ENCODE assay signal across 16 mouse cellular contexts in genomic region chr15:79694512-79694911, GRCm38 (mm10). TPM values are rescaled to one million over a fixed set of nuclear protein-coding genes. Genes with fewer than 3 reads are reported as not detected.
DNase-seq lines count a peak whose midpoint lies in the region; ATAC-seq lines count a peak whose summit lies in the region.
"Had no signal": no experiment of that assay in that cellular context is flagged by ENCODE, and none has a peak within 500 bp of the region (broad histone marks: within the 10 kb centered on the region; RNA-seq: fewer than 3 reads in every experiment).

No protein-coding gene starts in this region.

- H3K27me3 ChIP-seq in heart, embryonic 11.5 days (ENCODE audit: control insufficient read depth, insufficient read depth, low read length), result no peaks in the 10 kb centered on the region
- no peaks in the 10 kb centered on the region for H3K27me3 ChIP-seq in liver, embryonic 15.5 days
- H3K27me3 ChIP-seq in midbrain, embryonic 15.5 days (replicated peaks), result no peaks in the 10 kb centered on the region
- no peaks in the 10 kb centered on the region for H3K27me3 ChIP-seq in kidney, embryonic 15.5 days
- H3K27me3 ChIP-seq: embryonic facial prominence, embryonic 13.5 days; intestine, embryonic 15.5 days; midbrain, embryonic 13.5 days had no signal

- peak overlapping the region; percentile 44 for H3K4me2 ChIP-seq in heart, embryonic 11.5 days
- H3K4me2 ChIP-seq in liver, embryonic 15.5 days, result peak overlapping the region; percentile 92
- H3K4me2 ChIP-seq in midbrain, embryonic 15.5 days, result no peak overlapping the region
- no peak overlapping the region for H3K4me2 ChIP-seq in kidney, embryonic 15.5 days
- H3K4me2 ChIP-seq: embryonic facial prominence, embryonic 13.5 days; intestine, embryonic 15.5 days had no signal

- H3K36me3 ChIP-seq in heart, embryonic 11.5 days (ENCODE audit: control insufficient read depth, insufficient read depth, low read length), result 0 out of 2 replicates have a peak, but pooled peaks cover 3% of the 10 kb centered on the region
- peaks cover 35% of the 10 kb centered on the region for H3K36me3 ChIP-seq in liver, embryonic 15.5 days (replicated peaks)
- H3K36me3 ChIP-seq in midbrain, embryonic 15.5 days (replicated peaks), result no peaks in the 10 kb centered on the region; the same call in 1 of the 2 replicates
- peaks cover 20% of the 10 kb centered on the region; the same call in 1 of the 2 replicates for H3K36me3 ChIP-seq in kidney, embryonic 15.5 days
- H3K36me3 ChIP-seq: intestine, embryonic 15.5 days had no signal

- H3K9me3 ChIP-seq in heart, embryonic 11.5 days (replicated peaks; ENCODE audit: control insufficient read depth, low read length), result no peaks in the 10 kb centered on the region
- H3K9me3 ChIP-seq in liver, embryonic 15.5 days (replicated peaks), result no peaks in the 10 kb centered on the region
- no peaks in the 10 kb centered on the region for H3K9me3 ChIP-seq in midbrain, embryonic 15.5 days
- H3K9me3 ChIP-seq in kidney, embryonic 15.5 days (replicated peaks), result no peaks in the 10 kb centered on the region
- H3K9me3 ChIP-seq: embryonic facial prominence, embryonic 13.5 days; intestine, embryonic 15.5 days; midbrain, embryonic 13.5 days had no signal

- H3K4me3 ChIP-seq in heart, embryonic 11.5 days (ENCODE audit: low read depth, low read length), result 0 out of 2 replicates have a peak overlapping the region, but pooled peaks have one; percentile 0
- peak overlapping the region; percentile 96 for H3K4me3 ChIP-seq in liver, embryonic 15.5 days (replicated peaks)
- no peak overlapping the region for H3K4me3 ChIP-seq in midbrain, embryonic 15.5 days
- no peak overlapping the region for H3K4me3 ChIP-seq in kidney, embryonic 15.5 days (replicated peaks)
- H3K4me3 ChIP-seq: embryonic facial prominence, embryonic 13.5 days; intestine, embryonic 15.5 days; midbrain, embryonic 13.5 days had no signal

- no peak for DNase-seq in heart, adult 9 months (ENCODE audit: low spot score in 2 of 2)
- DNase-seq in 416B (ENCODE audit: low read depth), result peak; percentile 96
- DNase-seq in layer of hippocampus, adult 9-11 months, result no peak
- DNase-seq: cerebellum, adult 9-11 months; gastrocnemius, postnatal 14 days; heart, postnatal 4 days; kidney, postnatal 36 days had no signal

- 74% methylated on average over 4 of the region's 4 CpGs for WGBS in heart, embryonic 11.5 days (ENCODE audit: insufficient replicate concordance)
- WGBS in liver, embryonic 15.5 days (ENCODE audit: insufficient replicate concordance), result 10% methylated on average over 4 of the region's 4 CpGs
- 91% methylated on average over 4 of the region's 4 CpGs for WGBS in midbrain, embryonic 15.5 days
- WGBS in kidney, embryonic 15.5 days, result 90% methylated on average over 4 of the region's 4 CpGs

- H3K27ac ChIP-seq in heart, embryonic 11.5 days (ENCODE audit: low read depth, low read length), result peak overlapping the region; percentile 30; the same call in 1 of the 2 replicates
- H3K27ac ChIP-seq in liver, embryonic 15.5 days (replicated peaks), result peak overlapping the region; percentile 95
- H3K27ac ChIP-seq in midbrain, embryonic 15.5 days, result no peak overlapping the region
- no peak overlapping the region for H3K27ac ChIP-seq in kidney, embryonic 15.5 days
- H3K27ac ChIP-seq: embryonic facial prominence, embryonic 13.5 days; intestine, embryonic 15.5 days; midbrain, embryonic 13.5 days had no signal

- peaks cover 28% of the 10 kb centered on the region; the same call in 1 of the 2 replicates for H3K4me1 ChIP-seq in heart, embryonic 11.5 days (ENCODE audit: control insufficient read depth, insufficient read depth, low read length)
- H3K4me1 ChIP-seq in liver, embryonic 15.5 days (replicated peaks), result peaks cover 76% of the 10 kb centered on the region
- H3K4me1 ChIP-seq in midbrain, embryonic 15.5 days, result peaks cover 31% of the 10 kb centered on the region
- peaks cover 50% of the 10 kb centered on the region for H3K4me1 ChIP-seq in kidney, embryonic 15.5 days

- no peak overlapping the region; the same call in 1 of the 2 replicates for H3K9ac ChIP-seq in heart, embryonic 11.5 days (ENCODE audit: low read depth, low read length)
- H3K9ac ChIP-seq in liver, embryonic 15.5 days, result peak overlapping the region; percentile 61
- H3K9ac ChIP-seq in midbrain, embryonic 15.5 days, result no peak overlapping the region
- H3K9ac ChIP-seq in kidney, embryonic 15.5 days, result no peak overlapping the region
- H3K9ac ChIP-seq: embryonic facial prominence, embryonic 13.5 days; intestine, embryonic 15.5 days; midbrain, embryonic 13.5 days had no signal

- no peak for ATAC-seq in heart, embryonic 11.5 days (replicated peaks; ENCODE audit: insufficient number of reproducible peaks, low FRiP score, low TSS enrichment)
- ATAC-seq in erythroblast, adult 5-6 weeks (replicated peaks; ENCODE audit: low FRiP score, poor library complexity, severe bottlenecking), result peak; percentile 38
- 0 out of 2 replicates have a peak, but pooled peaks have one; percentile 8 for ATAC-seq in liver, embryonic 15.5 days (ENCODE audit: insufficient read depth)
- ATAC-seq in midbrain, embryonic 15.5 days (replicated peaks), result no peak
- ATAC-seq in kidney, embryonic 15.5 days (replicated peaks; ENCODE audit: low FRiP score), result no peak
- ATAC-seq: forebrain, embryonic 16.5 days; intestine, embryonic 15.5 days; midbrain, embryonic 13.5 days had no signal

RNA-seq across cellular contexts. Expression of gene Gtpbp1, which starts 3.9 kb away (rescaled TPM):
- 22.7 and 26.3 TPM in 2 replicates for polyA plus RNA-seq in heart, embryonic 11.5 days (2014; fragmentation: Nextera tagmentation; extraction: Ambion mirVana)
- total RNA-seq in erythroblast, adult 5-6 weeks (2015; ENCODE audit: low replicate concordance), result 14.4 and 35.2 TPM in 2 replicates
- total RNA-seq in erythroblast, adult 5-6 weeks (2017; ENCODE audit: low replicate concordance), result 23.6 and 31.2 TPM in 2 replicates
- 29.9 and 33.5 TPM in 2 replicates for polyA plus RNA-seq in liver, embryonic 15.5 days (2015; fragmentation: Nextera tagmentation; extraction: Ambion mirVana)
- 53.7 and 57.4 TPM in 2 replicates for polyA plus RNA-seq in midbrain, embryonic 15.5 days (2015; fragmentation: Nextera tagmentation; extraction: Ambion mirVana)
- 32.6 and 36.5 TPM in 2 replicates for polyA plus RNA-seq in kidney, embryonic 15.5 days (2015; fragmentation: Nextera tagmentation; extraction: Ambion mirVana)

RNA-seq across cellular contexts. Expression of gene Josd1, which starts 6.8 kb away (rescaled TPM):
- 10.9 and 15.3 TPM in 2 replicates for polyA plus RNA-seq in heart, embryonic 11.5 days (2014; fragmentation: Nextera tagmentation; extraction: Ambion mirVana)
- total RNA-seq in erythroblast, adult 5-6 weeks (2015; ENCODE audit: low replicate concordance), result 6.0 and 6.7 TPM in 2 replicates
- 9.1 and 9.2 TPM in 2 replicates for total RNA-seq in erythroblast, adult 5-6 weeks (2017; ENCODE audit: low replicate concordance)
- polyA plus RNA-seq in liver, embryonic 15.5 days (2015; fragmentation: Nextera tagmentation; extraction: Ambion mirVana), result 20.1 and 22.3 TPM in 2 replicates
- polyA plus RNA-seq in midbrain, embryonic 15.5 days (2015; fragmentation: Nextera tagmentation; extraction: Ambion mirVana), result 22.8 and 24.0 TPM in 2 replicates
- 19.0 and 21.1 TPM in 2 replicates for polyA plus RNA-seq in kidney, embryonic 15.5 days (2015; fragmentation: Nextera tagmentation; extraction: Ambion mirVana)

RNA-seq across cellular contexts. Expression of gene Tomm22, which starts 23.9 kb away (rescaled TPM):
- 260 and 273 TPM in 2 replicates for polyA plus RNA-seq in heart, embryonic 11.5 days (2014; fragmentation: Nextera tagmentation; extraction: Ambion mirVana)
- total RNA-seq in erythroblast, adult 5-6 weeks (2015; ENCODE audit: low replicate concordance), result 40.9 and 49.3 TPM in 2 replicates
- 26.8 and 57.8 TPM in 2 replicates for total RNA-seq in erythroblast, adult 5-6 weeks (2017; ENCODE audit: low replicate concordance)
- polyA plus RNA-seq in liver, embryonic 15.5 days (2015; fragmentation: Nextera tagmentation; extraction: Ambion mirVana), result 124 and 134 TPM in 2 replicates
- polyA plus RNA-seq in midbrain, embryonic 15.5 days (2015; fragmentation: Nextera tagmentation; extraction: Ambion mirVana), result 222 and 226 TPM in 2 replicates
- polyA plus RNA-seq in kidney, embryonic 15.5 days (2015; fragmentation: Nextera tagmentation; extraction: Ambion mirVana), result 249 and 266 TPM in 2 replicates

RNA-seq across cellular contexts. Expression of gene Cby1, which starts 35.5 kb away (rescaled TPM):
- polyA plus RNA-seq in heart, embryonic 11.5 days (2014; fragmentation: Nextera tagmentation; extraction: Ambion mirVana), result 38.2 and 45.4 TPM in 2 replicates
- 0.77 and 4.4 TPM in 2 replicates for total RNA-seq in erythroblast, adult 5-6 weeks (2015; ENCODE audit: low replicate concordance)
- total RNA-seq in erythroblast, adult 5-6 weeks (2017; ENCODE audit: low replicate concordance), result 5.3 and 16.6 TPM in 2 replicates
- 12.3 and 12.7 TPM in 2 replicates for polyA plus RNA-seq in liver, embryonic 15.5 days (2015; fragmentation: Nextera tagmentation; extraction: Ambion mirVana)
- polyA plus RNA-seq in midbrain, embryonic 15.5 days (2015; fragmentation: Nextera tagmentation; extraction: Ambion mirVana), result 92.1 and 99.6 TPM in 2 replicates
- 51.5 and 56.6 TPM in 2 replicates for polyA plus RNA-seq in kidney, embryonic 15.5 days (2015; fragmentation: Nextera tagmentation; extraction: Ambion mirVana)

RNA-seq across cellular contexts. Expression of gene Fam227a, which starts 35.8 kb away (rescaled TPM):
- 0.87 and 1.7 TPM in 2 replicates for polyA plus RNA-seq in heart, embryonic 11.5 days (2014; fragmentation: Nextera tagmentation; extraction: Ambion mirVana)
- total RNA-seq in erythroblast, adult 5-6 weeks (2015; ENCODE audit: low replicate concordance), result 3.3 and 3.5 TPM in 2 replicates
- 0.70 and 5.0 TPM in 2 replicates for total RNA-seq in erythroblast, adult 5-6 weeks (2017; ENCODE audit: low replicate concordance)
- polyA plus RNA-seq in liver, embryonic 15.5 days (2015; fragmentation: Nextera tagmentation; extraction: Ambion mirVana), result 0.05 and 0.12 TPM in 2 replicates
- polyA plus RNA-seq in midbrain, embryonic 15.5 days (2015; fragmentation: Nextera tagmentation; extraction: Ambion mirVana), result 5.1 and 6.6 TPM in 2 replicates
- 1.3 and 1.5 TPM in 2 replicates for polyA plus RNA-seq in kidney, embryonic 15.5 days (2015; fragmentation: Nextera tagmentation; extraction: Ambion mirVana)

Comparison
In these comparisons a context has a peak if more than half of its experiments do, and no peak if none do; other contexts are left out.
1. ATAC-seq: peak in erythroblast, adult 5-6 weeks (single experiment) and liver, embryonic 15.5 days (single experiment); none in heart, embryonic 11.5 days (single experiment), midbrain, embryonic 15.5 days (single experiment) and kidney, embryonic 15.5 days (single experiment).
2. H3K27ac ChIP-seq: peak in heart, embryonic 11.5 days (single experiment) and liver, embryonic 15.5 days (single experiment); none in midbrain, embryonic 15.5 days (single experiment) and kidney, embryonic 15.5 days (single experiment).
3. H3K4me2 ChIP-seq: peak in heart, embryonic 11.5 days (single experiment) and liver, embryonic 15.5 days (single experiment); none in midbrain, embryonic 15.5 days (single experiment) and kidney, embryonic 15.5 days (single experiment).
4. H3K4me3 ChIP-seq: peak in heart, embryonic 11.5 days (single experiment) and liver, embryonic 15.5 days (single experiment); none in midbrain, embryonic 15.5 days (single experiment) and kidney, embryonic 15.5 days (single experiment).